Mouse (Mus musculus): ENCODE results near the gene Atp6v0a2. TPM values are rescaled to one million over a fixed set of nuclear protein-coding genes. Genes with fewer than 3 reads are reported as not detected.

Atp6v0a2 gene
- polyA plus RNA-seq, 2 experiments: 33.3 to 42.8 TPM

DNA sequence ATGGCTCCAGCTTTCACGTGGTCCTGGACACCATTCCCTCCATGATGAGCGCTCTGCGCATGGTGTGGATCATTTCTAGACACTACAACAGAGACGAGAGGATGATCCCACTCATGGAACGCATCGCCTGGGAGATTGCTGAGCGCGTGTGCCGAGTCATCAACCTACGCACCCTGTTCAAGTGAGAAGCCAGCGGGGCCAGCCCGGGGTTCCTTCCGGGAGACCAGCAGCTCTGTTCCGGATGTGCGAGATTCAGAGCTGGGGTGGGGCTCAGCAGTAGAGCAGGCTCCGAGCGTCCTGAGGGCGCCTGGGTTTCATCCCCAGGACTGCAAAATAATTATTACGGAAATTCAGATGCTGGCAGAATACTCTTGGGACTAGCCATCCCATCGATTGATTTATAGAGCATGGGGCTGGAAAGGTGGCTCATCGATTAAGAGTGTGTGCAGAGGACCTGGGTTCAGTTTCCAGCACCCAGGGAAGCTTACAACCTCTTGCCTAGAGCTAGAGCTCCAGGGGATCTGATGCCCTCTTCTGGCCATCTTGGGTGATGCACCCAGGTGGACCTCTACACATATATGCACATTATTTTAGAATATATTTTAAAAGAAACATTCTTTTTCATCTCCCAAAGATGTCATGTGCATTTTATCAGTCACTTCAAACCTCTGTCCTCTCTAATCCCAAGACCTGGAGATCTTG, 113.7 kb downstream of the Atp6v0a2 start:
- DNase-seq (ENCODE audit: low spot score): no peak
- H3K4me3 ChIP-seq (replicated peaks; ENCODE audit: low read length): no peak overlapping the region
- no peak overlapping the region for H3K4me2 ChIP-seq (replicated peaks; ENCODE audit: low read depth, low read length, severe bottlenecking)
- no peak overlapping the region for H3K9ac ChIP-seq (ENCODE audit: low read depth, low read length, severe bottlenecking)
- 0 out of 2 replicates have a peak, but pooled peaks cover 5% of the 10 kb centered on the region for H3K9me3 ChIP-seq (ENCODE audit: control insufficient read depth, low read length)
- TF ChIP-seq POLR2A (IDR thresholded peaks at IDR 0.05; ENCODE audit: borderline replicate concordance, extremely low read depth, insufficient read depth, insufficient read length): no peak
- H3K36me3 ChIP-seq (ENCODE audit: control insufficient read depth, insufficient read depth, low read length): no peaks in the 10 kb centered on the region
- WGBS: 95% methylated on average over 21 of the region's 21 CpGs
- ATAC-seq (ENCODE audit: low FRiP score, low read depth): no peak
- no peak overlapping the region for H3K27ac ChIP-seq (replicated peaks; ENCODE audit: low read depth, low read length)
- no peaks in the 10 kb centered on the region for H3K4me1 ChIP-seq (ENCODE audit: control insufficient read depth, insufficient read depth, low read length)
- H3K27me3 ChIP-seq (ENCODE audit: control insufficient read depth, insufficient read depth, low read length): no peaks in the 10 kb centered on the region

DNA sequence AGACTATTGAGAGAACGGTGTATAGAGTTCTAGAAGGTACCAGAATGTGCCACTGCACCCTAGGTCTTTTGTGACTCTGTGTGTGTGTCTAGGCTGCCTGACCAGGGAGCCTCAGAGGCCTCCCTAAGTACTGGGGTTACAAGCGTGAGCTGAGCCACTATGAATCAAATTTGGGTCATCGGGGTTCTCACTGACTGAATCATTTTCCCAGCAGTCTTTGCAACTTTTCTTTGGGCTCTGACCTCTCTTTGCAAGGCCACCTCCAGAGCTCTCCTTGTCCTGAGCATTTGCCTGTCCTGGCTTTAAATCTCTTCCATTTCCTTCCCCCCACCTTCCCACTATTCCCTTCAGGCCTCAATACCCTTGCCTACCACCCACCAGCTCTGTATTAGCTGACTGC, 115.5 kb downstream of the Atp6v0a2 start:
- 78% methylated on average over 3 of the region's 3 CpGs for WGBS
- TF ChIP-seq POLR2A (IDR thresholded peaks at IDR 0.05; ENCODE audit: borderline replicate concordance, extremely low read depth, insufficient read depth, insufficient read length): no peak
- 0 out of 2 replicates have a peak, but pooled peaks cover 5% of the 10 kb centered on the region for H3K9me3 ChIP-seq (ENCODE audit: control insufficient read depth, low read length)
- DNase-seq (ENCODE audit: low spot score): no peak
- no peak overlapping the region for H3K4me3 ChIP-seq (replicated peaks; ENCODE audit: low read length)
- no peak for ATAC-seq (ENCODE audit: low FRiP score, low read depth)
- no peaks in the 10 kb centered on the region for H3K4me1 ChIP-seq (ENCODE audit: control insufficient read depth, insufficient read depth, low read length)
- H3K36me3 ChIP-seq (ENCODE audit: control insufficient read depth, insufficient read depth, low read length): no peaks in the 10 kb centered on the region
- no peaks in the 10 kb centered on the region for H3K27me3 ChIP-seq (ENCODE audit: control insufficient read depth, insufficient read depth, low read length)
- no peak overlapping the region for H3K27ac ChIP-seq (replicated peaks; ENCODE audit: low read depth, low read length)
- H3K4me2 ChIP-seq (replicated peaks; ENCODE audit: low read depth, low read length, severe bottlenecking): no peak overlapping the region
- no peak overlapping the region for H3K9ac ChIP-seq (ENCODE audit: low read depth, low read length, severe bottlenecking)

- Histone ChIP-seq H3K27me3 (ENCODE audit: control insufficient read depth, insufficient read depth, low read length) (no peaks in the 10 kb centered on the region), H3K9ac (ENCODE audit: low read depth, low read length, severe bottlenecking) (no peak overlapping the region), H3K9me3 (ENCODE audit: control insufficient read depth, low read length) (0 out of 2 replicates have a peak, but pooled peaks cover 5% of the 10 kb centered on the region), H3K4me2 (replicated peaks; ENCODE audit: low read depth, low read length, severe bottlenecking) (no peak overlapping the region), H3K27ac (replicated peaks; ENCODE audit: low read depth, low read length) (no peak overlapping the region), H3K4me3 (replicated peaks; ENCODE audit: low read length) (no peak overlapping the region), H3K4me1 (ENCODE audit: control insufficient read depth, insufficient read depth, low read length) (no peaks in the 10 kb centered on the region), H3K36me3 (ENCODE audit: control insufficient read depth, insufficient read depth, low read length) (no peaks in the 10 kb centered on the region)
- DNase-seq (ENCODE audit: low spot score) (no peak), ATAC-seq (ENCODE audit: low FRiP score, low read depth) (no peak)
- 92% methylated on average over 15 of the region's 15 CpGs for WGBS
- TF ChIP-seq POLR2A (IDR thresholded peaks at IDR 0.05; ENCODE audit: borderline replicate concordance, extremely low read depth, insufficient read depth, insufficient read length): no peak
These were observed 117.8 kb downstream of the Atp6v0a2 start for GRCm38 (mm10) chr5:124746220-124746619.

GRCm38 (mm10) chr5:124748296-124748695, 119.9 kb downstream of the Atp6v0a2 start:
- H3K4me2 ChIP-seq (replicated peaks; ENCODE audit: low read depth, low read length, severe bottlenecking): no peak overlapping the region
- TF ChIP-seq POLR2A (IDR thresholded peaks at IDR 0.05; ENCODE audit: borderline replicate concordance, extremely low read depth, insufficient read depth, insufficient read length): no peak
- no peaks in the 10 kb centered on the region for H3K36me3 ChIP-seq (ENCODE audit: control insufficient read depth, insufficient read depth, low read length)
- no peak overlapping the region for H3K27ac ChIP-seq (replicated peaks; ENCODE audit: low read depth, low read length)
- no peaks in the 10 kb centered on the region for H3K9me3 ChIP-seq (ENCODE audit: control insufficient read depth, low read length)
- no peaks in the 10 kb centered on the region for H3K4me1 ChIP-seq (ENCODE audit: control insufficient read depth, insufficient read depth, low read length)
- H3K4me3 ChIP-seq (replicated peaks; ENCODE audit: low read length): no peak overlapping the region
- DNase-seq (ENCODE audit: low spot score) (no peak), ATAC-seq (ENCODE audit: low FRiP score, low read depth) (no peak)
- no peaks in the 10 kb centered on the region for H3K27me3 ChIP-seq (ENCODE audit: control insufficient read depth, insufficient read depth, low read length)
- no peak overlapping the region for H3K9ac ChIP-seq (ENCODE audit: low read depth, low read length, severe bottlenecking)
- 84% methylated on average over 18 of the region's 18 CpGs for WGBS

- TF ChIP-seq POLR2A (IDR thresholded peaks at IDR 0.05; ENCODE audit: borderline replicate concordance, extremely low read depth, insufficient read depth, insufficient read length): no peak
- H3K36me3 ChIP-seq (ENCODE audit: control insufficient read depth, insufficient read depth, low read length): no peaks in the 10 kb centered on the region
- no peak for DNase-seq (ENCODE audit: low spot score)
- H3K4me3 ChIP-seq (replicated peaks; ENCODE audit: low read length): no peak overlapping the region
- WGBS: 77% methylated on average over 6 of the region's 9 CpGs
- no peaks in the 10 kb centered on the region for H3K4me1 ChIP-seq (ENCODE audit: control insufficient read depth, insufficient read depth, low read length)
- H3K27me3 ChIP-seq (ENCODE audit: control insufficient read depth, insufficient read depth, low read length): no peaks in the 10 kb centered on the region
- H3K27ac ChIP-seq (replicated peaks; ENCODE audit: low read depth, low read length): no peak overlapping the region
- no peak overlapping the region for H3K4me2 ChIP-seq (replicated peaks; ENCODE audit: low read depth, low read length, severe bottlenecking)
- ATAC-seq (ENCODE audit: low FRiP score, low read depth): no peak
- H3K9ac ChIP-seq (ENCODE audit: low read depth, low read length, severe bottlenecking): no peak overlapping the region
- H3K9me3 ChIP-seq (ENCODE audit: control insufficient read depth, low read length): no peaks in the 10 kb centered on the region
These were observed 123.3 kb downstream of the Atp6v0a2 start for GRCm38 (mm10) chr5:124751656-124752055.
